Mouse (Mus musculus) kidney, adult 8-10 months (tissue): ENCODE measurements around the gene Tbc1d20.

ENCODE experiments used
- DNase-seq, 2 experiments: peaks; one replicate each; pipeline ENCODE4 v3.0.0; 2022

Tbc1d20 gene

DNA sequence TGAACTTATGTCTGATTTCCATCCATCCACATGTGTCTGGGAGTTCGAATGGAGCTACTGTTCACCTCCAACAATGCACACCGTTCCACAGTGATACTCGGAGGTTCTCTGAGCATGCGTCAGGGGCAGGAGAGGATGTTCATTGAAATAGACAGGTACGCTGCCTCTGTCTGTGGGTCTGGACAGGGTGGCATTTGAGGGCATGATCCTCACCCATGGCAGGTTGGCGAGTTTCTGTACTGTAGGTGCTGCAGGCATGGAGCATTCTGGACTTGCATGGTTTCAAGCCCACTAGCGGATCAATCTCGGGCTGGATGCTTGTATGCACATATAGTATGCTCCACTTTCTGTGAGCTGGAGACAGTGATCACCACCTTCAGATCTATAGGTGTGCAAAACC lies 67.6 kb downstream of the Tbc1d20 start:
- DNase-seq = no peak
